Mouse (Mus musculus): ENCODE measurements around the gene Nav2. TPM values are rescaled to one million over a fixed set of nuclear protein-coding genes. Genes with fewer than 3 reads are reported as not detected.

The Nav2 gene
- polyA plus RNA-seq, 1 experiment from 2014 or later: 10.1 TPM

GRCm38 (mm10) chr7:49025991-49026390 is 117.5 kb downstream of the Nav2 start:
- DNase-seq (ENCODE audit: low spot score): no peak
- TF ChIP-seq CTCF (IDR thresholded peaks at IDR 0.05; ENCODE audit: low read depth): no peak
- H3K9me3 ChIP-seq (replicated peaks; ENCODE audit: low read length): no peaks in the 10 kb centered on the region
- H3K9ac ChIP-seq (ENCODE audit: low read depth, low read length): no peak overlapping the region
- no peak for ATAC-seq (replicated peaks; ENCODE audit: low FRiP score, low read depth)
- no peak overlapping the region for H3K4me3 ChIP-seq (replicated peaks; ENCODE audit: low read depth, low read length)
- no peaks in the 10 kb centered on the region for H3K27me3 ChIP-seq (ENCODE audit: insufficient read depth, low read length)
- no peak overlapping the region for H3K27ac ChIP-seq
- no peaks in the 10 kb centered on the region for H3K36me3 ChIP-seq (ENCODE audit: insufficient read depth, low read length)
- 86% methylated on average over 3 of the region's 3 CpGs for WGBS
- H3K4me2 ChIP-seq (ENCODE audit: low read length): no peak overlapping the region
- no peaks in the 10 kb centered on the region for H3K4me1 ChIP-seq (replicated peaks; ENCODE audit: insufficient read depth, low read length)

GRCm38 (mm10) chr7:49026466-49026865 is 118.0 kb downstream of the Nav2 start:
- Histone ChIP-seq H3K27me3 (ENCODE audit: insufficient read depth, low read length) (no peaks in the 10 kb centered on the region), H3K4me1 (replicated peaks; ENCODE audit: insufficient read depth, low read length) (no peaks in the 10 kb centered on the region), H3K4me3 (replicated peaks; ENCODE audit: low read depth, low read length) (no peak overlapping the region), H3K4me2 (ENCODE audit: low read length) (no peak overlapping the region), H3K9me3 (replicated peaks; ENCODE audit: low read length) (no peaks in the 10 kb centered on the region), H3K36me3 (ENCODE audit: insufficient read depth, low read length) (no peaks in the 10 kb centered on the region), H3K27ac (no peak overlapping the region), H3K9ac (ENCODE audit: low read depth, low read length) (no peak overlapping the region)
- no peak for DNase-seq (ENCODE audit: low spot score)
- 82% methylated on average over 5 of the region's 5 CpGs for WGBS
- TF ChIP-seq CTCF (IDR thresholded peaks at IDR 0.05; ENCODE audit: low read depth): no peak
- ATAC-seq (replicated peaks; ENCODE audit: low FRiP score, low read depth): no peak

DNA sequence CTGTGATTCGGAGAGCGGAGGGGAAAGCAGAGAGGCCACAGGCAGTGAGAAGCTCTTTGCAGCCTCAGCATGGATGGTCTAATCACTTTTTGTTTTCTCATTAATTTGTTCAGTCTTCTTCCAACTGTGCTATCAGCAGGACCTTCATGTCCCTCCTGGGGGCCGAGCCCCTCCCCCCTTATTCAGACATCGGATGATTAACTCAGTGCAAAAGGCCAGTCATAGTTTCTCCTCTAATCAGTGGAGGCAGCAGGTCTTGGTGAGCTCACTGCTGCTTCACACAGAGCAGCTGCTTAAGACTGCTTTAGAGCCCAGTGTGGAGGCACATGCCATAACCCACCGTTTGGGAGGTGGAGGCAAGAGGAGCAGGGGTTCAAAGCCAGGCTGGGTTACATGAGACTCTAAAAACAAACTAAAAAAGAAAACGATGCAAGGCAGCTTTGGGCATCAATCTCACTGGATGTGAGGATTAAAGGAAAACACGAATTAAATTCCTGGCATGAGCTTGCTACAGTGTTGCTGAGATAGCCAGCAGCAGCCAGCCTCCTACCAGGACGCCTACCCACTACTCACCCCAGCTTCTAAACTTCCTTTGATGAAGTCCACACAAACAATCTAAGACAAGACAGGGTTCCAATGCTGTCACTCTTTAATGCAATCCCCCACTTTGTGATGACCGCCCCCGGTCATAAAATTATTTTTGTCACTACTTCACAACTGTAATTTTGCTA is 120.9 kb downstream of the Nav2 start:
- no peak overlapping the region for H3K27ac ChIP-seq
- no peak overlapping the region for H3K9ac ChIP-seq (ENCODE audit: low read depth, low read length)
- no peak overlapping the region for H3K4me2 ChIP-seq (ENCODE audit: low read length)
- no peak overlapping the region for H3K4me3 ChIP-seq (replicated peaks; ENCODE audit: low read depth, low read length)
- no peaks in the 10 kb centered on the region for H3K27me3 ChIP-seq (ENCODE audit: insufficient read depth, low read length)
- WGBS: 42% methylated on average over 10 of the region's 10 CpGs
- DNase-seq (ENCODE audit: low spot score) (no peak), ATAC-seq (replicated peaks; ENCODE audit: low FRiP score, low read depth) (no peak)
- no peak for TF ChIP-seq CTCF (IDR thresholded peaks at IDR 0.05; ENCODE audit: low read depth)
- H3K9me3 ChIP-seq (replicated peaks; ENCODE audit: low read length): no peaks in the 10 kb centered on the region
- no peaks in the 10 kb centered on the region for H3K4me1 ChIP-seq (replicated peaks; ENCODE audit: insufficient read depth, low read length)
- no peaks in the 10 kb centered on the region for H3K36me3 ChIP-seq (ENCODE audit: insufficient read depth, low read length)

- TF ChIP-seq CTCF (IDR thresholded peaks at IDR 0.05; ENCODE audit: low read depth): no peak
- Histone ChIP-seq H3K4me2 (ENCODE audit: low read length) (no peak overlapping the region), H3K36me3 (ENCODE audit: insufficient read depth, low read length) (no peaks in the 10 kb centered on the region), H3K27me3 (ENCODE audit: insufficient read depth, low read length) (no peaks in the 10 kb centered on the region), H3K4me3 (replicated peaks; ENCODE audit: low read depth, low read length) (no peak overlapping the region), H3K9me3 (replicated peaks; ENCODE audit: low read length) (no peaks in the 10 kb centered on the region), H3K9ac (ENCODE audit: low read depth, low read length) (no peak overlapping the region), H3K4me1 (replicated peaks; ENCODE audit: insufficient read depth, low read length) (no peaks in the 10 kb centered on the region), H3K27ac (no peak overlapping the region)
- WGBS: 54% methylated on average over 4 of the region's 4 CpGs
- DNase-seq (ENCODE audit: low spot score) (no peak), ATAC-seq (replicated peaks; ENCODE audit: low FRiP score, low read depth) (no peak)
Measured at GRCm38 (mm10) chr7:49032216-49032615, 123.7 kb downstream of the Nav2 start.

- no peak for TF ChIP-seq CTCF (IDR thresholded peaks at IDR 0.05; ENCODE audit: low read depth)
- Histone ChIP-seq H3K36me3 (ENCODE audit: insufficient read depth, low read length) (no peaks in the 10 kb centered on the region), H3K9ac (ENCODE audit: low read depth, low read length) (no peak overlapping the region), H3K4me2 (ENCODE audit: low read length) (no peak overlapping the region), H3K4me3 (replicated peaks; ENCODE audit: low read depth, low read length) (no peak overlapping the region), H3K27me3 (ENCODE audit: insufficient read depth, low read length) (no peaks in the 10 kb centered on the region), H3K4me1 (replicated peaks; ENCODE audit: insufficient read depth, low read length) (no peaks in the 10 kb centered on the region), H3K27ac (no peak overlapping the region), H3K9me3 (replicated peaks; ENCODE audit: low read length) (no peaks in the 10 kb centered on the region)
- WGBS: 66% methylated on average over 2 of the region's 2 CpGs
- DNase-seq (ENCODE audit: low spot score) (no peak), ATAC-seq (replicated peaks; ENCODE audit: low FRiP score, low read depth) (no peak)
Measured at GRCm38 (mm10) chr7:49034253-49034652, 125.7 kb downstream of the Nav2 start.

- TF ChIP-seq CTCF (IDR thresholded peaks at IDR 0.05; ENCODE audit: low read depth): no peak
- no peak for DNase-seq (ENCODE audit: low spot score)
- 52% methylated on average over 8 of the region's 8 CpGs for WGBS
- no peak for ATAC-seq (replicated peaks; ENCODE audit: low FRiP score, low read depth)
- Histone ChIP-seq H3K27me3 (ENCODE audit: insufficient read depth, low read length) (no peaks in the 10 kb centered on the region), H3K4me2 (ENCODE audit: low read length) (no peak overlapping the region), H3K36me3 (ENCODE audit: insufficient read depth, low read length) (no peaks in the 10 kb centered on the region), H3K27ac (no peak overlapping the region), H3K9me3 (replicated peaks; ENCODE audit: low read length) (no peaks in the 10 kb centered on the region), H3K4me1 (replicated peaks; ENCODE audit: insufficient read depth, low read length) (no peaks in the 10 kb centered on the region), H3K9ac (ENCODE audit: low read depth, low read length) (no peak overlapping the region), H3K4me3 (replicated peaks; ENCODE audit: low read depth, low read length) (no peak overlapping the region)
Measured at GRCm38 (mm10) chr7:49040163-49040562, 131.6 kb downstream of the Nav2 start.
